Mouse (Mus musculus) hindbrain, embryonic 11.5 days (tissue): ENCODE results near the gene Ypel4. TPM values are rescaled to one million over a fixed set of nuclear protein-coding genes. Genes with fewer than 3 reads are reported as not detected.

Experiments
- ATAC-seq: fragments of 200-750 bp; cut with Nextera tagmentation; 2 replicates; pipeline ENCODE4 v1.8.0; 2017; ENCODE audit warnings: mild to moderate bottlenecking, moderate TSS enrichment, moderate library complexity; ENCODE audit not compliant: low FRiP score
- DNase-seq: peaks from one replicate; pipeline ENCODE4 v3.0.0-alpha.2; 2015; ENCODE audit warnings: low spot score
- H3K27ac ChIP-seq: fragments of 300-500 bp; sonication (generic); 2 replicates; pipeline ENCODE4 v1.5.1; 2014; ENCODE audit warnings: mild to moderate bottlenecking, low read depth, low read length
- H3K27me3 ChIP-seq: fragments of 300-500 bp; sonication (generic); 2 replicates; pipeline ENCODE4 v1.6.1; 2014; ENCODE audit warnings: mild to moderate bottlenecking, low read length, moderate library complexity, mixed read lengths; ENCODE audit not compliant: control insufficient read depth, insufficient read depth
- H3K36me3 ChIP-seq: fragments of 300-500 bp; sonication (generic); 2 replicates; pipeline ENCODE4 v1.6.1; 2014; ENCODE audit warnings: mild to moderate bottlenecking, low read length, moderate library complexity, mixed read lengths; ENCODE audit not compliant: control insufficient read depth, insufficient read depth
- H3K4me1 ChIP-seq: fragments of 300-500 bp; sonication (generic); replicated peaks from 2 replicates; pipeline ENCODE4 v1.6.1; 2014; ENCODE audit warnings: low read length, mixed read lengths; ENCODE audit not compliant: control insufficient read depth, insufficient read depth
- H3K4me2 ChIP-seq: fragments of 300-500 bp; sonication (generic); replicated peaks from 2 replicates; pipeline ENCODE4 v1.6.1; 2014; ENCODE audit warnings: mild to moderate bottlenecking, low read depth, low read length
- H3K4me3 ChIP-seq: fragments of 300-500 bp; sonication (generic); 2 replicates; pipeline ENCODE4 v1.5.1; 2014; ENCODE audit warnings: low read depth, low read length
- H3K9ac ChIP-seq: fragments of 300-500 bp; sonication (generic); 2 replicates; pipeline ENCODE4 v1.6.1; 2014; ENCODE audit warnings: low read depth, low read length
- H3K9me3 ChIP-seq: fragments of 300-500 bp; sonication (generic); 2 replicates; pipeline ENCODE4 v1.6.1; 2016; ENCODE audit warnings: low read length; ENCODE audit not compliant: control insufficient read depth
- WGBS: fragments of 180-500 bp; shearing (Covaris S2); extraction: QIAGEN DNeasy Blood & Tissue Kit; methylation state at CpG from one replicate; pipeline ENCODE4 v1.1.7; 2014; 5-methylcytosine and 5-hydroxymethylcytosine counted together
- polyA plus RNA-seq: library from polyadenylated mRNA; unstranded; fragments of >200 nt; fragmentation: Nextera tagmentation; extraction: Ambion mirVana; gene quantifications from 2 replicates; pipeline ENCODE4 v1.2.1, GENCODE M21; 2014

The Ypel4 gene
- polyA plus RNA-seq, 1 experiment from 2014 or later = 16.4 TPM

DNA sequence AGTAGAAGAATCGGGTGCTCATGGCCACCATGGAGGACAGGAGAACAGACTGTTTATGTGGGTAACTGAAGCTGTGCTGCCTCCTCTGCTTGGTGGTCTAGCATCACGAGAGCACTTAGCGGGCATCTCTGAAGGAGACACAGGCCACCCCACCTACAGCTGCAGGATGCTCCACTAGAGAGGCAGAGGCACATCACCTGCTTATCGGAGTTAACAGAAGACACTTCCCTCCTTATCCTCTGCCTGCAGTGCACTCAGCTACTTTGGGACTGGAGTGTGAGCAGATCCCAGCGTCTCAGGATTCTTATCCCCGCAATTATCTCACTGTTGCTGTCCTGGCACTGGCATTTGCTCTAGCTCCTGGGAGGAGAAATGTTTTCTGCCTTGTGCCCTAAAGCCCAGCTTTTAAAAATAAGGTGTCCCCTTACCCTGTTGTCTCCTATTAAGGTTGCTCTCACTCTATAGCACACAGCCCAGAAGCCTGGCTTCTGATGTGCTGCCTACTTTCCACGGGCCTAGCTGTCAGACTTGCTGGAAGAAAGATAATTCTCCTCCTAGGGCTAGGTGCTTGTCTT, 1.6 kb downstream of the Ypel4 start:
- H3K9ac ChIP-seq = peak overlapping the region; percentile 86
- peak; percentile 49 for DNase-seq
- H3K36me3 ChIP-seq = no peaks in the 10 kb centered on the region
- H3K4me2 ChIP-seq = peak overlapping the region; percentile 72
- peaks cover 22% of the 10 kb centered on the region for H3K4me1 ChIP-seq
- no peaks in the 10 kb centered on the region for H3K9me3 ChIP-seq
- WGBS = 14% methylated on average over 7 of the region's 7 CpGs
- peak overlapping the region; percentile 50 for H3K4me3 ChIP-seq
- H3K27me3 ChIP-seq = no peaks in the 10 kb centered on the region
- H3K27ac ChIP-seq = peak overlapping the region; percentile 74
- no peak for ATAC-seq

DNA sequence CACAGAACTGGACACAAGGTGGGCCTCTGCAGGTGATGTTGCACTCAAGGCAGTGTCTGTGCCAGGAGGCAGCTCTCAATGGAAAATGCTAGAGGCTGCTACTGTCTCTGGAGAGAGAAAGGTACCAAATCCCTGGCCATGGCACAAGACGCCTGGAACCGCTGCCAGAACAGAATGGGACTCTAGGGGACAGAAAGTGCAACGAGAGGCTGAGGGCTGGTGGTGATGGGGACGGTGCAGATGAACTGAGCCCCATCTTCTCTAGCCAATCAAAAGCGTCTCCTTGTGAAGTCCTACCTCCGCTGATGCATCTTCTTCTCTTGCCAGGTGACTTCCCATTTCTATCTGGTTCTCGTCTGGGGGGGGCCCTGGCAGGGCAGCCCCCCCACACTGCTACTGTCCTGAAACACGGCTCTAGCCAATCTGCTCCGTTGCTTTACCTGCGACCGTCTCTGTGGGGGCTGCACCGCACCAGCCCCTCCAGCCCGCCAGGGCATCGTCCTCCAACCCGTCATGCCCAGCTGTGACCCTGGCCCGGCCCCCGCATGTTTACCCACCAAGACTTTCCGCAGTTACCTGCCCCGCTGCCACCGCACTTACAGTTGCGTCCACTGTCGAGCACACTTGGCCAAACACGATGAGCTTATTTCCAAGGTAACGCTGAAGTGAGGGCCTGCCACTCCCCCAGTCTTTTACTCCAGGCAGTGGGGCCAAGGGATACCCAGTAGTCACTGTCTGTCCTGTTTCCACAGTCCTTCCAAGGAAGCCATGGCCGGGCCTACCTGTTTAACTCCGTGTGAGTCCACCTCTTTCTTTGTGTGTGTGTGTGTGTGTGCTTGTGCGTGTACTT, 2.7 kb downstream of the Ypel4 start:
- Histone ChIP-seq H3K9ac (peak overlapping the region; percentile 57), H3K4me3 (peak overlapping the region; percentile 50), H3K36me3 (no peaks in the 10 kb centered on the region), H3K27ac (no peak overlapping the region; the same call in 1 of the 2 replicates), H3K27me3 (no peaks in the 10 kb centered on the region), H3K9me3 (no peaks in the 10 kb centered on the region), H3K4me2 (peak overlapping the region; percentile 53), H3K4me1 (peaks cover 31% of the 10 kb centered on the region)
- WGBS = 6% methylated on average over 26 of the region's 27 CpGs
- ATAC-seq (no peak), DNase-seq (peak; percentile 46)

DNA sequence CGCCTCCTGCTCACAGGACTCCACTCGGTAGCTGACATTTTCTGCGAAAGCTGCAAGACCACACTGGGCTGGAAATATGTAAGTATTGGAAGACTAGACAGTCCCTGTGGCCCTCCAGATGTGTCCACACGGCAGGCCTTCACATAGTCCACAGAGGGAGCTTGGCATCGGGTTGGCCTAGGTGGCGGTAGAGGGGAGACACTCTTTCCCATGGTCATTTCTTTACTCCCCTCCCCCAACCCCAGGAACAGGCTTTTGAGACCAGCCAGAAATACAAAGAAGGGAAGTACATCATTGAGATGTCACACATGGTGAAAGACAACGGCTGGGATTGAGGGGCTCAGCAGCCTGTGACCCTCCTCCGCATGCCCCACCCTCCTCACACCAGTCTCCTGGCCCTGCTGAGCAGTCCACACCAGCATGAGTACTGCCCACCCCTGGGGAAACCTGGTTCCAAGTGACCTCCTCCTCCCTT, 3.6 kb downstream of the Ypel4 start:
- peak; percentile 75 for DNase-seq
- H3K9ac ChIP-seq = peak overlapping the region; percentile 34
- H3K9me3 ChIP-seq = no peaks in the 10 kb centered on the region
- 4% methylated on average over 8 of the region's 8 CpGs for WGBS
- no peaks in the 10 kb centered on the region for H3K36me3 ChIP-seq
- H3K27ac ChIP-seq = peak overlapping the region; percentile 80
- H3K27me3 ChIP-seq = no peaks in the 10 kb centered on the region
- ATAC-seq = peak; percentile 27
- H3K4me3 ChIP-seq = 0 out of 2 replicates have a peak overlapping the region, but pooled peaks have one; percentile 10
- peak overlapping the region; percentile 53 for H3K4me2 ChIP-seq
- H3K4me1 ChIP-seq = peaks cover 31% of the 10 kb centered on the region

DNA sequence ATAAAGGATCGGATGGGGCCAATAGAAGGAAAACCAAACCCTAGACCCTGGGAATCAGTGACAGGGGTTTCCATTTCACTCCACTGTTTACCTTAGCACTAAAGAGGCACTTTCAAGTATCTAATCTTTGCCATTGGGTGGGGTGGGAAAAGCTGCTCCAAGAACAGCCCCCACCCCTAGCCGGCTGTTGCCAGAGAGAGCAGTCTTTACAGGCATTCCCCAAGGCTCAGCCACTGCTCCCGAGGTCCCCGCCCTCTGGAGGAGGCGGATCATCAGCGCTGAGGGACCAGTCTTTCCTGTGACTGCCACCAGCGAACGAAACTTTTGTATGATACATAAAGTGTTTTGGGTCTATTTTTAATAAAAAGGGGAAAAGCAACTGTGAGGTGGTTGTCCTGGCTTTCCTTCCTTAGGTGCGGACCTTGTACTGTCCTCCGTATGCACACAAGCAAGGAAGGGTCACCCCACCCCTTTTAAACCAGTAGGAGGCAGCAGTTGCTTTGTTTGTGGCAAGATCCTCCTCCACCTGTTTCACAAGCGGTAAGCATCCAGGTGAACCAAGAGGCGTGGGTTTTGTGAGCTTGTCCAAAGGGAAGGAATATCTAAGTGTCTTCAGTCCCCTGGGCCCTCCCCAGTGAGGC, 4.5 kb downstream of the Ypel4 start:
- H3K27ac ChIP-seq = peak overlapping the region; percentile 80
- H3K4me2 ChIP-seq = peak overlapping the region; percentile 31
- WGBS = 2% methylated on average over 12 of the region's 12 CpGs
- H3K4me1 ChIP-seq = peaks cover 30% of the 10 kb centered on the region
- ATAC-seq = no peak
- no peaks in the 10 kb centered on the region for H3K9me3 ChIP-seq
- no peaks in the 10 kb centered on the region for H3K36me3 ChIP-seq
- no peak overlapping the region for H3K4me3 ChIP-seq
- no peaks in the 10 kb centered on the region for H3K27me3 ChIP-seq
- DNase-seq = peak; percentile 64
- H3K9ac ChIP-seq = peak overlapping the region; percentile 34; the same call in 1 of the 2 replicates

DNA sequence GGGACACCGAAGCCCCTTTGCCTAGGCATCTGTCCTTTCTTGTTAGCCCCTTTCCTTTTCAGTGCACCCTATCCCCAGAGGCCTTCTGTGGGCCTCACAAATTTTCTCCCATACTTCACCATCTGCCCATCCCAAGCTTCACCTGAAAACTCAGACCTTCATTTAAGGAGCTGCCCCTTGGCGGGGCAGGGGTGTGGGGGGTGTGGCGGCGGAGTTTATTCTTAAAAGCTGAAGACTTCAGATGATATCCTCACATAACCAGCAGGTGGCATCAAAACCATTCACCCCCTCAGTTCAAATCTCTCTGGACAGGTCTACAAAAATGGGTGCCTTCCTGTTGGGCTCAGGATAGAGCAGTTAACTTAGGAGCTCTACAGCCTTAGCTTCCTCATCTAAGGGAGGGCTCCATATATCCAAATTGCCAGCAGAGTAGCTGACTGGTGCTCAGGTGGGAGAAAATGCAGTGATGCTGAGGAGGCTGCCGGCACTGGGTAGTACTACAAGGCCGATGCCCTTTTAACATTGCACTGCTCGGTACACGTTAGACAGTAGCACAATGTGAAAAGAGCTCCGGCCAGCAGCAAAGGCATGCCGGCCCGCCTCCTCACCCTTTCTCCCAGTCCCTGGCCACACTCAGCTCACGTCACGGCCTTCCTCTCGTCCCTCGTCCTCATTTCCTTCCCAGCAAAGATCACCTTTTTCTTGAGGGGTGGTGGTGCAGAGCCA, 6.9 kb downstream of the Ypel4 start:
- H3K36me3 ChIP-seq = no peaks in the 10 kb centered on the region
- H3K4me1 ChIP-seq = peaks cover 29% of the 10 kb centered on the region
- DNase-seq = peak; percentile 37
- H3K4me2 ChIP-seq = peak overlapping the region; percentile 94
- no peak for ATAC-seq
- no peaks in the 10 kb centered on the region for H3K27me3 ChIP-seq
- H3K9ac ChIP-seq = peak overlapping the region; percentile 98; the same call in 1 of the 2 replicates
- WGBS = 69% methylated on average over 15 of the region's 15 CpGs
- H3K27ac ChIP-seq = peak overlapping the region; percentile 99
- no peaks in the 10 kb centered on the region for H3K9me3 ChIP-seq
- H3K4me3 ChIP-seq = peak overlapping the region; percentile 87; the same call in 1 of the 2 replicates

DNA sequence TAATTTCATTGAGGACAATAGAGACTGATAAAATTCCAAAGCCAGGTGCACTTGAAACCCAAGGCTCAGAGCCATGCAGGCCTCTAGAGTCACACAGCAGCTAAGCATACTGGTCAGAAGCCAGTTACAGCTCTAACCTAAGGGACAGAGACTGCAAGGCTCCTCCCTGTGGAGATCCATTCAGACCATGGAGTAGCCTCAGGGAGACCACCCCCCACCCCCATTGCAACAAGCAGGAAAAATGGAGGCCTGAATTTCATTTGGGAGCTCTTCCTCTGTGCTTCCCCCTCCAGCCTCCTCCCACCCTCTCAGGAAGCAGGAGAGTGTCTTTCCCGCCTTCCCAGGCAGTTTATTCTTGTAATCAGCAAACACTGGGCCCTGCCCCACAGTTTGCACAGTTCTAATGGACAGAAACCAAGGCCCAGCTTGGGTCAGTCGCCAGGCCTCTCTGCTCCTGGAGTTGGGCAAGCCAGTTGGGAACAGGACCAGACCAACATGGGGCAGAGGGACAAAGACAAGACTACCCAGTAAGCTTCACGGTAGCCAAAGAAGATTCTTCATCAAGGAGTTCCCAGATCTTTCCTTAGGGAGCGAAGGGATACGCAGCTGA, 8.1 kb downstream of the Ypel4 start:
- H3K27ac ChIP-seq = peak overlapping the region; percentile 99
- peak overlapping the region; percentile 98 for H3K9ac ChIP-seq
- no peak for ATAC-seq
- H3K9me3 ChIP-seq = no peaks in the 10 kb centered on the region
- H3K4me3 ChIP-seq = peak overlapping the region; percentile 87
- no peaks in the 10 kb centered on the region for H3K36me3 ChIP-seq
- 5% methylated on average over 5 of the region's 5 CpGs for WGBS
- DNase-seq = no peak
- H3K27me3 ChIP-seq = no peaks in the 10 kb centered on the region
- peaks cover 25% of the 10 kb centered on the region for H3K4me1 ChIP-seq
- peak overlapping the region; percentile 94 for H3K4me2 ChIP-seq

DNA sequence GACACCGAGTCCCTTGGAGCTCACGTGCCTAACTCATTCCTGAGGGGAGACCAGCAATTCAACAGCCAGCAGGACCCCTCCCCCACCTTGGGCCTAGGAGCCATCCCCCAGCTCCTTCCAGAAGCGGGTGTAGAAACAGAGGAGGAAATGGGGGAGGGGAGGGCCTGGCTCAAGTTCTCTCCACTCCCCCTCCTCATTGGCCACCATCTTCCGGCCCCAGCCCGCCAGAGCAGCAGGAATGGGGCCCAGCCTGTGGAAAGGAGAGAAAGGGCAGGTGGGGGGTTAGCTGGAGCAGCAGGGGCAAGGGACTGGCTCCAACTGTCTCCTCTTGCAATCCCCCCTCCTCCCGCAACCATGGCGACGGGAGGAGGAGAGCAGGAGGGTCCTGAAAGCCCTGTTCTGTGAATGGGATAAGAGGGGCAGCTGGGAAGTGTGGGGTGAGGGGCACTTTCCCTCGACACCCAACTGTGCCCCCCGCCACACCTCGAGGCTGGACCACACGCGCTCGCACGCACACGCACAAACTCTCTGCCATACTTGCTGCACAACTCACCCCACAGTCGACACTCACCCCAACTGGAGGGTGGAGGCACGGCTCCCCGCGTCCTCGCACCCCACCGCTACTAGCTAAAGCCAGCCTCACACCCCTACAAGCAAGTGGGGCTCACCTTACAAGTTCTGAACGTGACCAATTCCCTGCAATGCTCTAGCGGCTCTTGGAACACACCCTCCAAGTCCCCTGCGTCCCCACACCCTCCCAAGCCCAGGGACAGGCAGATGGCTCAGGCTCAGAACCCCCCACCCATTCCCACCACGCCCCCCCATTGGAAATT, 8.8 kb downstream of the Ypel4 start:
- DNase-seq = peak; percentile 94
- Histone ChIP-seq H3K4me1 (peaks cover 20% of the 10 kb centered on the region), H3K27ac (peak overlapping the region; percentile 99), H3K4me3 (peak overlapping the region; percentile 87), H3K36me3 (no peaks in the 10 kb centered on the region), H3K9ac (peak overlapping the region; percentile 98), H3K9me3 (no peaks in the 10 kb centered on the region), H3K27me3 (no peaks in the 10 kb centered on the region), H3K4me2 (peak overlapping the region; percentile 94)
- peak; percentile 86 for ATAC-seq
- under 1% methylated on average over 25 of the region's 26 CpGs for WGBS
